Mouse (Mus musculus): Measurements from ENCODE around the gene Rxra. TPM values are rescaled to one million over a fixed set of nuclear protein-coding genes. Genes with fewer than 3 reads are reported as not detected.

The Rxra gene
- total and polyA plus RNA-seq, 2 experiments from 2014 or later = 2.1 to 19.3 TPM

DNA sequence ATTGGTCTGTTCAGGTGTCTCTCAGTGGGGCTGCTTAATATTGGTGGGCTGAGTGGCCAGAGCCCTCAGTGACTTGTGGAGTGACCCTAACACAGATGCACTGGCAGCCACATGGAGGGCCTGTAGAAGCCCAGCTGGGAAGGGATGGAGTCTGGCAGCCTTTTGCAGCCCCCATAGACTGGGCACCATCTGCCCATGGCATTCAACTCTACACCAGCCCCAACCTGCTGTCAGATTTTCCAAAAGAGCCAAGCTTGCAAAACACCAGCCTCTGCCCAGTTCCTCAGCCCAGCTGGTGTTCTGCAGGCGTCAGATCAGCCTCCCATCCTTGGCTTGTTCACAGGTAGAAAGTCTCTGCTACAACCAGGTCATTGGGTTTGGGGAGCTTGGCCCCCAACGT, 70.6 kb downstream of the Rxra start:
- Histone ChIP-seq H3K27ac (ENCODE audit: low read depth, low read length) (no peak overlapping the region), H3K9ac (no peak overlapping the region), H3K36me3 (ENCODE audit: insufficient read depth) (no peaks in the 10 kb centered on the region; the same call in 1 of the 2 replicates), H3K4me2 (ENCODE audit: low read depth) (no peak overlapping the region), H3K9me3 (ENCODE audit: low read length) (no peaks in the 10 kb centered on the region), H3K4me3 (ENCODE audit: low read depth, low read length) (no peak overlapping the region), H3K4me1 (ENCODE audit: insufficient read depth) (peaks cover 16% of the 10 kb centered on the region), H3K27me3 (ENCODE audit: insufficient read depth, low read length) (no peaks in the 10 kb centered on the region)
- DNase-seq = peak; percentile 43
- ATAC-seq = peak; percentile 66
- WGBS = 20% methylated on average over 2 of the region's 2 CpGs
- no peak for TF ChIP-seq CTCF (IDR thresholded peaks at IDR 0.05; ENCODE audit: low read depth)

DNA sequence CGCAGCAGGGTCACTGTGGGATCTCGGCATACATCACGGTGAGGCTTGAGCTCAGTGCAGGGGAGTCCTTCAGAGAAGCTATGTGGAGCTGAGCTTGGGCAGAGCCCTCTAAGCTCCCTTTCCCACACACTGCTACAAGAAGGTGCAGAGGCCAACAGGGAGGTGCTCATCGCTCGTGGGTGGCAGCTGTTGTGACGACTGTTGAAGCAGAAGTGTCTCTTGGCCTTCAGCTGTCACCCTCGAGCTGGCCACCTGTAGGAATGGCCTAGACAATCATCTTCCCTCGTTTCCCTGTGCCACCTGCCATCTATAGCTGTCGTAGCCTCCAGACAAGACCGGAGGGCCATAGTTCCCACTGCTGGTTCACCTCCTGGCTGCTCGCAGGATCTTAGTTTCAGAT, 72.7 kb downstream of the Rxra start:
- ATAC-seq (no peak), DNase-seq (no peak)
- Histone ChIP-seq H3K36me3 (ENCODE audit: insufficient read depth) (no peaks in the 10 kb centered on the region), H3K27me3 (ENCODE audit: insufficient read depth, low read length) (no peaks in the 10 kb centered on the region), H3K4me2 (ENCODE audit: low read depth) (no peak overlapping the region), H3K9ac (no peak overlapping the region), H3K4me3 (ENCODE audit: low read depth, low read length) (no peak overlapping the region), H3K27ac (ENCODE audit: low read depth, low read length) (no peak overlapping the region), H3K9me3 (ENCODE audit: low read length) (no peaks in the 10 kb centered on the region), H3K4me1 (ENCODE audit: insufficient read depth) (peaks cover 16% of the 10 kb centered on the region)
- TF ChIP-seq CTCF (IDR thresholded peaks at IDR 0.05; ENCODE audit: low read depth) = no peak
- WGBS = 87% methylated on average over 11 of the region's 11 CpGs

DNA sequence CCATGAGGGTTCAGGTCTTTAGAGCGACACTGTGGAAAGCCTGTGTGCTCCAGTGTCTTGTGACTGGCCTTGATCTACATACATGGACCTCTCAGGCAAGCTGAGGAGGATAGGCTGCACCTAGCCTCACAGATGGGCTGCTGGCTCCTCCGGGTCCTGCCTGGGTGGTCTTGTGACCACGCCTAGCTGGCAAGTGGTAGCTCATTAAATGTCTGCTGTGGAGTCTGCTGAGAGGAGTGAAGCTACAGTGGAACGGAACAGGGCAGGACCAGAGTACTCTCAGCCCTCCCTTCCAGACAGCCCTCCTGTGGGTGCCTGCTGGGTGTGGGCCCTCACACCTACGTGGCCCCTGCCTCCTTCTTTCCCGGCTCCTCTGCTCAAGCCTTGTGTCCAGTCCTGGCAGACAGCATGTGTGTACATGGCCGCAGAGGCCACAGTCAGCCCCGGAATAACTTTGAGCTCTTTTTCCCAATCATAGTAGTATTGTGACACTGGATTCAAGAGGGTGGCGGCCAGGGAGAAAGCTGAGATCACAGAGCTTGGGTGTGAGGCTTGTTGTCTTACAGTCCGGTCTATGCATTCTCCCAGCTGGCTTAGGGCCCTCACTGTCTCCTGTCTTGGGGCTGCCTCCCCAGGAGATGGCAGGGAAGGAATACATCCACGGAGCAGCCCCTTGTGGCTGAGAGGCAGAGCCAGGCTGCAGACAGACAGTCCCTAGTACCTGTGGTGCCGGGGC, 74.3 kb downstream of the Rxra start:
- H3K4me2 ChIP-seq (ENCODE audit: low read depth) = no peak overlapping the region
- TF ChIP-seq CTCF (IDR thresholded peaks at IDR 0.05; ENCODE audit: low read depth) = no peak
- H3K27me3 ChIP-seq (ENCODE audit: insufficient read depth, low read length) = no peaks in the 10 kb centered on the region
- H3K27ac ChIP-seq (ENCODE audit: low read depth, low read length) = no peak overlapping the region
- H3K36me3 ChIP-seq (ENCODE audit: insufficient read depth) = no peaks in the 10 kb centered on the region
- WGBS = 68% methylated on average over 12 of the region's 12 CpGs
- no peak for DNase-seq
- no peak overlapping the region for H3K9ac ChIP-seq
- peaks cover 14% of the 10 kb centered on the region for H3K4me1 ChIP-seq (ENCODE audit: insufficient read depth)
- H3K9me3 ChIP-seq (ENCODE audit: low read length) = no peaks in the 10 kb centered on the region
- peak; percentile 5; the same call in 1 of the 2 replicates for ATAC-seq
- no peak overlapping the region for H3K4me3 ChIP-seq (ENCODE audit: low read depth, low read length)

DNA sequence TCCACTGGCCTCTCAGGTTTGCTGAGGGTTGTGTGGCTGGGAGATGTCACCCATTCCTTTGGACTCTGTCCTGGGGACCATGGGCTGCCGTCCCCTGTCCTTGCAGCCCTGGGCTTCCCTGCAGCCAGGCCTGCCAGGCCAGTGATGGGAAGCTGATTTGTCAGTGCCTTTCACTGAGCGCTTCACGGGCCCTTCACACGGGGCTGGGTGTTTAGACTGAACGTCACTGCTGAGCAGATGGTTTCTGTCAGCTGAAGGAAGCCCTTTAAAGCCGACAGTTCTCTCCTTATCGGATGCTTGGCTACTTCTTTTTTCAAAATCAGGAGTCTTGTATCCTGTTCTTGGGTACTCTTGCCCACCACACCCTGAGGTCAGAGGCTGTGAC, 74.9 kb downstream of the Rxra start:
- 49% methylated on average over 7 of the region's 7 CpGs for WGBS
- ATAC-seq = 0 out of 2 replicates have a peak, but pooled peaks have one; percentile 34
- no peak overlapping the region for H3K9ac ChIP-seq
- H3K36me3 ChIP-seq (ENCODE audit: insufficient read depth) = no peaks in the 10 kb centered on the region
- no peak overlapping the region for H3K4me2 ChIP-seq (ENCODE audit: low read depth)
- no peaks in the 10 kb centered on the region for H3K9me3 ChIP-seq (ENCODE audit: low read length)
- H3K4me1 ChIP-seq (ENCODE audit: insufficient read depth) = peaks cover 9% of the 10 kb centered on the region
- peak; percentile 26 for DNase-seq
- no peak overlapping the region for H3K27ac ChIP-seq (ENCODE audit: low read depth, low read length)
- no peaks in the 10 kb centered on the region for H3K27me3 ChIP-seq (ENCODE audit: insufficient read depth, low read length)
- H3K4me3 ChIP-seq (ENCODE audit: low read depth, low read length) = no peak overlapping the region
- no peak for TF ChIP-seq CTCF (IDR thresholded peaks at IDR 0.05; ENCODE audit: low read depth)

DNA sequence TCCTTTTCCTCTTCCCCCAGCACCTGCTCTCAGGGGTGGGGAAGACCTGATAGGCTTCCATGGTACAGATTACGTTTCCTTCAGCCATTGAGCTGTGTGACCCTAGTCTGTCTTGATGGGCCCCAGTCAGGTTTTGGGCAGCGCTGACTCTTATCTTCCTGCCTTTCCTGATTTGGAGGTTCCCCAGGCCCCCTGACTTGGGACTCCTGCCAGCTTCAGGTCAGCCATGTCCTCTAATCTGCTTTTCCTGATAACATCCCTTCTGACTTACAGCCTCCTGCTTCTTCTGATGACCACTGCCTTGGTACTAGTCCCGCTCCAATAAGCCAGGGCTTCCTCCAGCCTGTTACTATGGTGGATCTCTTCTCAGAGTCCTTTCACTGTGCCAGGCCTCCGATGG, 75.6 kb downstream of the Rxra start:
- Histone ChIP-seq H3K4me1 (ENCODE audit: insufficient read depth) (peaks cover 4% of the 10 kb centered on the region; the same call in 1 of the 2 replicates), H3K27me3 (ENCODE audit: insufficient read depth, low read length) (no peaks in the 10 kb centered on the region), H3K9ac (no peak overlapping the region), H3K27ac (ENCODE audit: low read depth, low read length) (no peak overlapping the region), H3K36me3 (ENCODE audit: insufficient read depth) (no peaks in the 10 kb centered on the region), H3K4me3 (ENCODE audit: low read depth, low read length) (no peak overlapping the region), H3K4me2 (ENCODE audit: low read depth) (no peak overlapping the region), H3K9me3 (ENCODE audit: low read length) (no peaks in the 10 kb centered on the region)
- no peak for TF ChIP-seq CTCF (IDR thresholded peaks at IDR 0.05; ENCODE audit: low read depth)
- WGBS = 94% methylated on average over 4 of the region's 4 CpGs
- ATAC-seq (no peak), DNase-seq (no peak)

DNA sequence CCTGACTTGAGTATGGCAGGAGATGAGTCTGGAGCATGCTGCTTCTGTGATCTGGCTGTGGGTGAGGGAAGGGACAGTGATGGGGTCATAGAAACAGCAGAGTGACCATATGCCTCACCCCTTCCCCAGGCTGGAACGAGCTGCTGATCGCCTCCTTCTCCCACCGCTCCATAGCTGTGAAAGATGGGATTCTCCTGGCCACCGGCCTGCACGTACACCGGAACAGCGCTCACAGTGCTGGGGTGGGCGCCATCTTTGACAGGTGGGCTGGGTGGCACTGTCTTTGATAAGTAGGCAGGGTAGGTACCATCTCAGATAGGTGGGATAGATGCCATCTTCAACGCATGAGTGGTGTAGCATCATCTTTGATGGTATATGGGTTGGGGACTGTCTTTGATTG, 77.9 kb downstream of the Rxra start:
- WGBS = 97% methylated on average over 9 of the region's 9 CpGs
- Histone ChIP-seq H3K4me2 (ENCODE audit: low read depth) (no peak overlapping the region), H3K9ac (no peak overlapping the region), H3K4me1 (ENCODE audit: insufficient read depth) (peaks cover 10% of the 10 kb centered on the region; the same call in 1 of the 2 replicates), H3K27me3 (ENCODE audit: insufficient read depth, low read length) (no peaks in the 10 kb centered on the region), H3K36me3 (ENCODE audit: insufficient read depth) (no peaks in the 10 kb centered on the region), H3K4me3 (ENCODE audit: low read depth, low read length) (no peak overlapping the region), H3K9me3 (ENCODE audit: low read length) (no peaks in the 10 kb centered on the region), H3K27ac (ENCODE audit: low read depth, low read length) (no peak overlapping the region)
- TF ChIP-seq CTCF (IDR thresholded peaks at IDR 0.05; ENCODE audit: low read depth) = no peak
- DNase-seq (no peak), ATAC-seq (no peak)

DNA sequence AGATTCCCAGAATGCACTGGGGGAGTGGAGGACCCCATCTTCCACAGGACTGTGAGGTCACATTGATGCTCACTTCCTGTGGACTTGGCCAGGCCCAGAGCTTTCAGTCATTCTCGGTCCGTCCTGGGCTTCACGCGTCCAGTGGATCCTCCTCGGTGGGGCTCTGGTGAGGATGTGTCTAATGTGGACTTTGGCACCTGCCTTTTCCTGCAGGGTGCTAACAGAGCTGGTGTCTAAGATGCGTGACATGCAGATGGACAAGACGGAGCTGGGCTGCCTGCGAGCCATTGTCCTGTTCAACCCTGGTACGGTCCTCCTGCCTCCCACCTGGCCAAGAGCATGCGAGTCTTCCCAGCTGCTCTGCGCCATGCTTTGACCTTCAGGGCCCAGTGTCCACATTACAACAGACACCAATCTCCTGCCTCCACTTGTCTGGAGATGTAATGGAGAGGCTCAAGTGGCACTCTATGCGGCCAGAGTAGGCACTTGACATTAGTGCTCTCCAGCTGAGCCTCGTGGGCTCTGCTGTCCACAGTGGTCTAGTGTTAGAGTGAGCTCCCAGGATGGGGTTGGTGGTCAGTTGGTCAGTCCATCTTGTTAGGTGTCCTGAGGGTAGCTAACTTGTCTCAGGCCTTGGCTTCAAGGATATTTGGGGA, 79.9 kb downstream of the Rxra start:
- no peak for DNase-seq
- WGBS = 93% methylated on average over 13 of the region's 13 CpGs
- no peak for TF ChIP-seq CTCF (IDR thresholded peaks at IDR 0.05; ENCODE audit: low read depth)
- no peak for ATAC-seq
- 0 out of 2 replicates have a peak, but pooled peaks cover 3% of the 10 kb centered on the region for H3K36me3 ChIP-seq (ENCODE audit: insufficient read depth)
- H3K4me2 ChIP-seq (ENCODE audit: low read depth) = no peak overlapping the region
- H3K27me3 ChIP-seq (ENCODE audit: insufficient read depth, low read length) = no peaks in the 10 kb centered on the region
- H3K4me3 ChIP-seq (ENCODE audit: low read depth, low read length) = no peak overlapping the region
- H3K9me3 ChIP-seq (ENCODE audit: low read length) = no peaks in the 10 kb centered on the region
- H3K27ac ChIP-seq (ENCODE audit: low read depth, low read length) = no peak overlapping the region
- H3K9ac ChIP-seq = no peak overlapping the region
- peaks cover 10% of the 10 kb centered on the region; the same call in 1 of the 2 replicates for H3K4me1 ChIP-seq (ENCODE audit: insufficient read depth)

Measured in forebrain, postnatal 0 days (tissue).